Mouse (Mus musculus): ENCODE results near the gene Trarg1.

DNA sequence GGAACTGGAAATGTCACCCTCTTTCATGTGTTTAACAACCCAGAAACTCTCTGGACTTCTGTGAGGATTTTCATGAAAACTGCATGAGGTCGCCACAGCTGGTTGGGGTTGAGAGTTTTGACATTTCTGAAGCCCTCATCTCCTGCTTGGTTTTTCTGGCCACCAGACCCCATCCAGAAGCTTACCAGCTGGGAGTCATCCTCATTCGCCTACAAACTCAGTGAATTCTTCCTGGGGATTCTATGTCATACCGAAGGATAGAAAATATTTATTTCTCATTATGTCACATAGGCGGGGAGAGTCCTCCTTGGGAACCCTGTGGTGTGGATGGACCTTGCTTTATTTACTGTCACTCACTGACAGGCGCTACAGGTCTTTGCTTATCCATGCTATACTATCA lies 49.1 kb upstream of the Trarg1 start:
- TF ChIP-seq CTCF (IDR thresholded peaks at IDR 0.05; ENCODE audit: control insufficient read depth, insufficient read depth, insufficient replicate concordance, low read depth, low read length), result no peak
- TF ChIP-seq POLR2A (IDR thresholded peaks at IDR 0.05; ENCODE audit: control insufficient read depth, low read depth, low read length), result no peak

All from testis, adult 2 months (tissue).